Mouse (Mus musculus) kidney, embryonic 15.5 days (tissue): ENCODE measurements around the gene Ubl7. TPM values are rescaled to one million over a fixed set of nuclear protein-coding genes. Genes with fewer than 3 reads are reported as not detected.

Source experiments
- ATAC-seq: fragments of 200-750 bp; cut with Nextera tagmentation; replicated peaks from 2 replicates; pipeline ENCODE4 v1.8.0; 2017; ENCODE audit warnings: moderate TSS enrichment; ENCODE audit not compliant: low FRiP score
- H3K27ac ChIP-seq: fragments of 300-500 bp; sonication (generic); 2 replicates; pipeline ENCODE4 v1.5.1; 2015; ENCODE audit warnings: mild to moderate bottlenecking, inconsistent platforms
- H3K27me3 ChIP-seq: fragments of 300-500 bp; sonication (generic); 2 replicates; pipeline ENCODE4 v1.6.1; 2015; ENCODE audit warnings: inconsistent platforms
- H3K36me3 ChIP-seq: fragments of 300-500 bp; sonication (generic); 2 replicates; pipeline ENCODE4 v1.6.1; 2015; ENCODE audit warnings: inconsistent platforms
- H3K4me1 ChIP-seq: fragments of 300-500 bp; sonication (generic); 2 replicates; pipeline ENCODE4 v1.6.1; 2015; ENCODE audit warnings: inconsistent platforms
- H3K4me2 ChIP-seq: fragments of 300-500 bp; sonication (generic); 2 replicates; pipeline ENCODE4 v1.6.1; 2015; ENCODE audit warnings: moderate library complexity, mild to moderate bottlenecking, inconsistent platforms
- H3K4me3 ChIP-seq: fragments of 300-500 bp; sonication (generic); replicated peaks from 2 replicates; pipeline ENCODE4 v1.5.1; 2015; ENCODE audit warnings: mild to moderate bottlenecking, inconsistent platforms
- H3K9ac ChIP-seq: fragments of 300-500 bp; sonication (generic); 2 replicates; pipeline ENCODE4 v1.6.1; 2015; ENCODE audit warnings: mild to moderate bottlenecking, inconsistent platforms
- H3K9me3 ChIP-seq: fragments of 300-500 bp; sonication (generic); replicated peaks from 2 replicates; pipeline ENCODE4 v1.6.1; 2016; ENCODE audit warnings: inconsistent platforms
- WGBS: fragments of 180-500 bp; shearing (Covaris S2); methylation state at CpG from one replicate; pipeline ENCODE4 v1.1.7; 2015; ENCODE audit warnings: mixed read lengths; 5-methylcytosine and 5-hydroxymethylcytosine counted together
- polyA plus RNA-seq: library from polyadenylated mRNA; unstranded; fragments of >200 nt; fragmentation: Nextera tagmentation; extraction: Ambion mirVana; gene quantifications from 2 replicates; pipeline ENCODE4 v1.2.1, GENCODE M21; 2015

Gene Ubl7
- polyA plus RNA-seq, 1 experiment from 2014 or later = 114 TPM

- H3K4me1 ChIP-seq = peaks cover 21% of the 10 kb centered on the region
- peak overlapping the region; percentile 62 for H3K9ac ChIP-seq
- peaks cover 70% of the 10 kb centered on the region for H3K27me3 ChIP-seq
- peak overlapping the region; percentile 64 for H3K4me3 ChIP-seq
- no peaks in the 10 kb centered on the region for H3K36me3 ChIP-seq
- no peaks in the 10 kb centered on the region for H3K9me3 ChIP-seq
- no peak overlapping the region for H3K27ac ChIP-seq
- WGBS = 6% methylated on average over 28 of the region's 28 CpGs
- H3K4me2 ChIP-seq = peak overlapping the region; percentile 100
- ATAC-seq = no peak
These were observed 30.3 kb downstream of the Ubl7 start for GRCm38 (mm10) chr9:57940861-57941638.

GRCm38 (mm10) chr9:57942039-57942438, 31.3 kb downstream of the Ubl7 start:
- ATAC-seq = no peak

GRCm38 (mm10) chr9:57943067-57943466, 32.3 kb downstream of the Ubl7 start:
- no peak overlapping the region for H3K4me2 ChIP-seq
- H3K27ac ChIP-seq = no peak overlapping the region
- no peak overlapping the region for H3K9ac ChIP-seq
- WGBS = 42% methylated on average over 2 of the region's 2 CpGs
- no peaks in the 10 kb centered on the region for H3K9me3 ChIP-seq
- peaks cover 71% of the 10 kb centered on the region for H3K27me3 ChIP-seq
- no peaks in the 10 kb centered on the region for H3K36me3 ChIP-seq
- no peak for ATAC-seq
- peaks cover 27% of the 10 kb centered on the region for H3K4me1 ChIP-seq
- H3K4me3 ChIP-seq = no peak overlapping the region

More at GRCm38 (mm10) chr9:57942039-57942438, 31.3 kb downstream of the Ubl7 start:
- Histone ChIP-seq H3K4me2 (peak overlapping the region; percentile 100), H3K9me3 (no peaks in the 10 kb centered on the region), H3K27ac (no peak overlapping the region), H3K36me3 (no peaks in the 10 kb centered on the region), H3K27me3 (peaks cover 76% of the 10 kb centered on the region), H3K4me1 (peaks cover 21% of the 10 kb centered on the region), H3K9ac (no peak overlapping the region), H3K4me3 (peak overlapping the region; percentile 64; the same call in 1 of the 2 replicates)
- WGBS = 75% methylated on average over 2 of the region's 2 CpGs

- H3K4me1 ChIP-seq = peaks cover 23% of the 10 kb centered on the region
- no peak overlapping the region for H3K27ac ChIP-seq
- no peaks in the 10 kb centered on the region for H3K36me3 ChIP-seq
- H3K27me3 ChIP-seq = peaks cover 57% of the 10 kb centered on the region
- H3K9me3 ChIP-seq = no peaks in the 10 kb centered on the region
- no peak overlapping the region for H3K4me3 ChIP-seq
- ATAC-seq = no peak
- WGBS = 24% methylated on average over 5 of the region's 5 CpGs
- no peak overlapping the region for H3K9ac ChIP-seq
- no peak overlapping the region for H3K4me2 ChIP-seq
These were observed 33.8 kb downstream of the Ubl7 start for GRCm38 (mm10) chr9:57944572-57944971.

- Histone ChIP-seq H3K4me1 (peaks cover 18% of the 10 kb centered on the region), H3K36me3 (no peaks in the 10 kb centered on the region), H3K4me3 (no peak overlapping the region), H3K9ac (no peak overlapping the region), H3K27ac (no peak overlapping the region), H3K27me3 (peaks cover 51% of the 10 kb centered on the region), H3K9me3 (no peaks in the 10 kb centered on the region), H3K4me2 (no peak overlapping the region)
- WGBS = 84% methylated on average over 8 of the region's 8 CpGs
- no peak for ATAC-seq
These were observed 35.2 kb downstream of the Ubl7 start for GRCm38 (mm10) chr9:57945771-57946616.

GRCm38 (mm10) chr9:57947381-57948030, 36.7 kb downstream of the Ubl7 start:
- peaks cover 36% of the 10 kb centered on the region for H3K27me3 ChIP-seq
- no peak for ATAC-seq
- 46% methylated on average over 7 of the region's 7 CpGs for WGBS
- peaks cover 17% of the 10 kb centered on the region for H3K4me1 ChIP-seq
- no peak overlapping the region for H3K4me2 ChIP-seq
- H3K9ac ChIP-seq = no peak overlapping the region
- H3K36me3 ChIP-seq = no peaks in the 10 kb centered on the region
- no peak overlapping the region for H3K4me3 ChIP-seq
- H3K27ac ChIP-seq = no peak overlapping the region
- H3K9me3 ChIP-seq = no peaks in the 10 kb centered on the region

- Histone ChIP-seq H3K9ac (no peak overlapping the region), H3K27ac (no peak overlapping the region), H3K9me3 (no peaks in the 10 kb centered on the region), H3K36me3 (no peaks in the 10 kb centered on the region), H3K4me3 (no peak overlapping the region), H3K4me2 (no peak overlapping the region), H3K27me3 (peaks cover 28% of the 10 kb centered on the region), H3K4me1 (peaks cover 24% of the 10 kb centered on the region)
- 75% methylated on average over 7 of the region's 7 CpGs for WGBS
- ATAC-seq = no peak
These were observed 37.7 kb downstream of the Ubl7 start for GRCm38 (mm10) chr9:57948333-57948931.

- Histone ChIP-seq H3K36me3 (no peaks in the 10 kb centered on the region), H3K9ac (no peak overlapping the region), H3K27ac (no peak overlapping the region), H3K4me3 (no peak overlapping the region), H3K4me2 (no peak overlapping the region), H3K9me3 (no peaks in the 10 kb centered on the region), H3K4me1 (peaks cover 29% of the 10 kb centered on the region), H3K27me3 (peaks cover 24% of the 10 kb centered on the region)
- 87% methylated on average over 8 of the region's 8 CpGs for WGBS
- ATAC-seq = no peak
These were observed 38.4 kb downstream of the Ubl7 start for GRCm38 (mm10) chr9:57949102-57949704.

GRCm38 (mm10) chr9:57949879-57950278, 39.1 kb downstream of the Ubl7 start:
- Histone ChIP-seq H3K36me3 (no peaks in the 10 kb centered on the region), H3K4me1 (peaks cover 29% of the 10 kb centered on the region), H3K27me3 (peaks cover 22% of the 10 kb centered on the region), H3K27ac (no peak overlapping the region), H3K4me3 (no peak overlapping the region), H3K4me2 (no peak overlapping the region), H3K9ac (no peak overlapping the region), H3K9me3 (no peaks in the 10 kb centered on the region)
- no peak for ATAC-seq
- 51% methylated on average over 8 of the region's 8 CpGs for WGBS

- 50% methylated on average over 9 of the region's 9 CpGs for WGBS
- ATAC-seq = no peak
- Histone ChIP-seq H3K9me3 (no peaks in the 10 kb centered on the region), H3K4me1 (peaks cover 29% of the 10 kb centered on the region), H3K4me3 (no peak overlapping the region), H3K4me2 (no peak overlapping the region), H3K36me3 (no peaks in the 10 kb centered on the region), H3K27ac (no peak overlapping the region), H3K9ac (no peak overlapping the region), H3K27me3 (peaks cover 19% of the 10 kb centered on the region)
These were observed 39.7 kb downstream of the Ubl7 start for GRCm38 (mm10) chr9:57950519-57950918.

GRCm38 (mm10) chr9:57951993-57952392, 41.2 kb downstream of the Ubl7 start:
- Histone ChIP-seq H3K4me2 (no peak overlapping the region), H3K27ac (no peak overlapping the region), H3K36me3 (no peaks in the 10 kb centered on the region), H3K4me1 (peaks cover 29% of the 10 kb centered on the region), H3K9ac (no peak overlapping the region), H3K27me3 (0 out of 2 replicates have a peak, but pooled peaks cover 4% of the 10 kb centered on the region), H3K4me3 (no peak overlapping the region), H3K9me3 (no peaks in the 10 kb centered on the region)
- 65% methylated on average over 6 of the region's 6 CpGs for WGBS
- no peak for ATAC-seq
